Mouse (Mus musculus) CD4-positive, CD25-positive, alpha-beta regulatory T cell, adult 9 weeks (primary cell): Measurements from ENCODE around the gene Gm20865. TPM values are rescaled to one million over a fixed set of nuclear protein-coding genes. Genes with fewer than 3 reads are reported as not detected.

Experiments
- polyA plus RNA-seq: library from polyadenylated mRNA; unstranded; fragments of 100-300 nt; shearing (Covaris generic); gene quantifications from one replicate; pipeline ENCODE4 v1.2.1, GENCODE M21; 2017

Gm20865 gene
- not detected for polyA plus RNA-seq

GRCm38 (mm10) chrY:21241275-21241674, at the start of gene Gm20865:
Gene Gm20865 (plus strand): TSS chrY:21241575.

Other genes starting within 250 kb of the Gm20865 start
- gene Gm29866, start 247.9 kb upstream of the Gm20865 start, polyA plus RNA-seq, result not detected
- not detected for gene Gm20909, start 77.0 kb upstream of the Gm20865 start, polyA plus RNA-seq